18 mouse cellular contexts compared by ENCODE assay signal in genomic region chr12:82452428-82452827, GRCm38 (mm10).
"Had no signal": no experiment of that assay in that cellular context is flagged by ENCODE, and none has a peak within 500 bp of the region (broad histone marks: within the 10 kb centered on the region; RNA-seq: fewer than 3 reads in every experiment).

No protein-coding gene starts in this region.

- H3K27ac ChIP-seq: kidney, postnatal 0 days; layer of hippocampus, adult 2 months; limb, embryonic 10.5 days; limb, embryonic 13.5 days; liver, embryonic 12.5 days; liver, embryonic 15.5 days; midbrain, embryonic 12.5 days; midbrain, embryonic 15.5 days; neural tube, embryonic 12.5 days; neural tube, embryonic 15.5 days; stomach, embryonic 15.5 days had no signal

- H3K4me2 ChIP-seq: limb, embryonic 13.5 days; liver, embryonic 12.5 days; liver, embryonic 15.5 days; midbrain, embryonic 12.5 days; midbrain, embryonic 15.5 days; neural tube, embryonic 12.5 days; neural tube, embryonic 15.5 days; stomach, embryonic 15.5 days had no signal

- DNase-seq: kidney, adult 2 months; kidney, postnatal 25 days; layer of hippocampus, adult 9-11 months; right cerebral cortex, postnatal 25 days; spleen, adult 18-20 months; thymus, postnatal 25 days had no signal

- H3K9me3 ChIP-seq: limb, embryonic 10.5 days; limb, embryonic 13.5 days; liver, embryonic 12.5 days; liver, embryonic 15.5 days; midbrain, embryonic 12.5 days; midbrain, embryonic 15.5 days; neural tube, embryonic 12.5 days; neural tube, embryonic 15.5 days; stomach, embryonic 15.5 days had no signal

- H3K9ac ChIP-seq: limb, embryonic 13.5 days; liver, embryonic 12.5 days; liver, embryonic 15.5 days; midbrain, embryonic 12.5 days; midbrain, embryonic 15.5 days; neural tube, embryonic 12.5 days; neural tube, embryonic 15.5 days; stomach, embryonic 15.5 days had no signal

- H3K27me3 ChIP-seq: limb, embryonic 13.5 days; liver, embryonic 12.5 days; liver, embryonic 15.5 days; midbrain, embryonic 12.5 days; midbrain, embryonic 15.5 days; neural tube, embryonic 12.5 days; neural tube, embryonic 15.5 days; stomach, embryonic 15.5 days had no signal

- H3K4me1 ChIP-seq: midbrain, embryonic 12.5 days; midbrain, embryonic 15.5 days; neural tube, embryonic 12.5 days; neural tube, embryonic 15.5 days; stomach, embryonic 15.5 days had no signal

- ATAC-seq: intestine, postnatal 0 days; liver, embryonic 12.5 days; midbrain, embryonic 15.5 days had no signal

- H3K36me3 ChIP-seq: liver, embryonic 15.5 days had no signal

- H3K4me3 ChIP-seq: layer of hippocampus, adult 2 months; limb, embryonic 10.5 days; limb, embryonic 13.5 days; liver, embryonic 12.5 days; liver, embryonic 15.5 days; midbrain, embryonic 12.5 days; midbrain, embryonic 15.5 days; neural tube, embryonic 12.5 days; neural tube, embryonic 15.5 days; stomach, embryonic 15.5 days had no signal
